ENCODE assay signal across 8 mouse cellular contexts in genomic region chr11:86684126-86685012, GRCm38 (mm10). TPM values are rescaled to one million over a fixed set of nuclear protein-coding genes. Genes with fewer than 3 reads are reported as not detected.
A peak's percentile ranks its signal among the peaks of the same experiment; 100 is the strongest.
DNase-seq lines count a peak whose midpoint lies in the region; ATAC-seq and TF ChIP-seq lines count a peak whose summit lies in the region.

No protein-coding gene starts in this region.

- no peak for ATAC-seq in heart, embryonic 13.5 days (ENCODE audit: extremely low read depth, insufficient number of reproducible peaks, low FRiP score, low TSS enrichment)
- ATAC-seq in hindbrain, embryonic 12.5 days (ENCODE audit: low FRiP score): no peak
- ATAC-seq in midbrain, embryonic 12.5 days (ENCODE audit: low FRiP score, low read depth): 0 out of 2 replicates have a peak, but pooled peaks have one; percentile 19

- peak in 1 of 2 experiments; percentile 22; a peak in 1 of 4 replicates for TF ChIP-seq POLR2A in MEL (IDR thresholded peaks at IDR 0.05; ENCODE audit: control insufficient read depth in 1 of 2, insufficient read depth in 1 of 2, low read depth in 1 of 2, low read length in 2 of 2, poor library complexity in 1 of 2)

- H3K4me1 ChIP-seq in heart, embryonic 13.5 days: peaks cover 47% of the 10 kb centered on the region
- peaks cover 11 to 21% of the 10 kb centered on the region in 2 experiments for H3K4me1 ChIP-seq in MEL (ENCODE audit: control insufficient read depth in 1 of 2, insufficient read depth in 2 of 2, low read length in 2 of 2)
- H3K4me1 ChIP-seq in hindbrain, embryonic 12.5 days: peaks cover 27% of the 10 kb centered on the region
- H3K4me1 ChIP-seq in midbrain, embryonic 12.5 days: peaks cover 34% of the 10 kb centered on the region

- no peak for TF ChIP-seq RAD21 in MEL (IDR thresholded peaks at IDR 0.05; ENCODE audit: low read depth, low read length)

- peak overlapping the region; percentile 92 for H3K27ac ChIP-seq in heart, embryonic 13.5 days (replicated peaks)
- H3K27ac ChIP-seq in MEL (ENCODE audit: control insufficient read depth, low read depth, low read length): peak overlapping the region; percentile 91
- peak overlapping the region; percentile 93 for H3K27ac ChIP-seq in hindbrain, embryonic 12.5 days
- H3K27ac ChIP-seq in midbrain, embryonic 12.5 days (replicated peaks): peak overlapping the region; percentile 84

- H3K4me3 ChIP-seq in heart, embryonic 13.5 days: peak overlapping the region; percentile 87
- peak overlapping the region; percentile 67 to 81 for H3K4me3 ChIP-seq in MEL (ENCODE audit: control insufficient read depth in 1 of 2, insufficient read depth in 1 of 2, low read depth in 2 of 2, low read length in 2 of 2)
- peak overlapping the region; percentile 85 for H3K4me3 ChIP-seq in hindbrain, embryonic 12.5 days
- H3K4me3 ChIP-seq in midbrain, embryonic 12.5 days: peak overlapping the region; percentile 90

- peaks cover 20% of the 10 kb centered on the region for H3K36me3 ChIP-seq in heart, embryonic 13.5 days
- peaks cover 4 to 52% of the 10 kb centered on the region in 2 experiments for H3K36me3 ChIP-seq in MEL (ENCODE audit: control insufficient read depth in 1 of 2, insufficient read depth in 2 of 2, low read length in 2 of 2)
- H3K36me3 ChIP-seq in hindbrain, embryonic 12.5 days: peaks cover 15% of the 10 kb centered on the region
- H3K36me3 ChIP-seq in midbrain, embryonic 12.5 days: peaks cover 13% of the 10 kb centered on the region

- no peak for DNase-seq in heart, postnatal 36 days
- DNase-seq in MEL (ENCODE audit: low read depth, low spot score): peak; percentile 36
- no peak for DNase-seq in layer of hippocampus, adult 8-10 months (ENCODE audit: low spot score in 2 of 2)
- no peak for DNase-seq in gastrocnemius, postnatal 36 days
- DNase-seq in gastrocnemius, postnatal 25 days: no peak

- intact Hi-C loops in heart, postnatal 36 days (cut with DNase I): loop anchor here (2.0 kb wide), 1 partner anchor 72 kb away; the partner anchor contains the start of gene Cltc
- intact Hi-C loops in gastrocnemius, postnatal 36 days (cut with DNase I): no loop called here

- peak overlapping the region; percentile 94 for H3K4me2 ChIP-seq in heart, embryonic 13.5 days
- H3K4me2 ChIP-seq in hindbrain, embryonic 12.5 days (replicated peaks): peak overlapping the region; percentile 75
- H3K4me2 ChIP-seq in midbrain, embryonic 12.5 days (replicated peaks): peak overlapping the region; percentile 81

- peak in 1 of 2 experiments; percentile 13; a peak in 1 of 4 replicates for TF ChIP-seq EP300 in MEL (IDR thresholded peaks at IDR 0.05; ENCODE audit: low read depth in 1 of 2, low read length in 2 of 2)

- peaks cover 66% of the 10 kb centered on the region for H3K79me2 ChIP-seq in MEL (ENCODE audit: control insufficient read depth, insufficient read depth, low read length, poor library complexity)

- 7% methylated on average over 20 of the region's 20 CpGs for WGBS in heart, embryonic 13.5 days
- 10% methylated on average over 20 of the region's 20 CpGs for WGBS in hindbrain, embryonic 12.5 days
- WGBS in midbrain, embryonic 12.5 days: 9% methylated on average over 20 of the region's 20 CpGs

- H3K9me3 ChIP-seq in heart, embryonic 13.5 days: no peaks in the 10 kb centered on the region
- no peaks in the 10 kb centered on the region for H3K9me3 ChIP-seq in MEL (replicated peaks; ENCODE audit: insufficient read depth, low read length)
- no peaks in the 10 kb centered on the region for H3K9me3 ChIP-seq in hindbrain, embryonic 12.5 days (replicated peaks)
- no peaks in the 10 kb centered on the region for H3K9me3 ChIP-seq in midbrain, embryonic 12.5 days

- no peaks in the 10 kb centered on the region for H3K27me3 ChIP-seq in heart, embryonic 13.5 days (replicated peaks)
- H3K27me3 ChIP-seq in MEL (ENCODE audit: control insufficient read depth in 1 of 2, insufficient read depth in 2 of 2, low read length in 2 of 2): no peaks in the 10 kb centered on the region
- H3K27me3 ChIP-seq in hindbrain, embryonic 12.5 days: no peaks in the 10 kb centered on the region
- no peaks in the 10 kb centered on the region for H3K27me3 ChIP-seq in midbrain, embryonic 12.5 days

- TF ChIP-seq CTCF in MEL (IDR thresholded peaks at IDR 0.05 in 2 of 3, conservative IDR thresholded peaks at IDR 0.05 in 1 of 3; ENCODE audit: control insufficient read depth in 1 of 3, insufficient read depth in 1 of 3, low read depth in 2 of 3, low read length in 3 of 3, poor library complexity in 1 of 3, severe bottlenecking in 1 of 3): no peak

- peak overlapping the region; percentile 92 for H3K9ac ChIP-seq in heart, embryonic 13.5 days
- peak overlapping the region; percentile 84 for H3K9ac ChIP-seq in MEL (ENCODE audit: control insufficient read depth, low read depth, low read length, poor library complexity, severe bottlenecking)
- H3K9ac ChIP-seq in hindbrain, embryonic 12.5 days: peak overlapping the region; percentile 85
- H3K9ac ChIP-seq in midbrain, embryonic 12.5 days (replicated peaks): peak overlapping the region; percentile 89

TF ChIP-seq in MEL, 35 proteins besides CTCF, POLR2A, EP300 and RAD21:
- TF ChIP-seq CHD1 (IDR thresholded peaks at IDR 0.05; ENCODE audit: low read depth, low read length) (peak; percentile 97), CHD2 (IDR thresholded peaks at IDR 0.05; ENCODE audit: low read length) (no peak), MAZ (IDR thresholded peaks at IDR 0.05; ENCODE audit: low read depth, low read length) (no peak), MAX (IDR thresholded peaks at IDR 0.05; ENCODE audit: low read length) (no peak), ZC3H11A (IDR thresholded peaks at IDR 0.05; ENCODE audit: low read depth, low read length) (no peak), SIN3A (IDR thresholded peaks at IDR 0.05; ENCODE audit: low read length) (peak; percentile 77; the same call in 1 of the 2 replicates), HCFC1 (IDR thresholded peaks at IDR 0.05; ENCODE audit: low read depth, low read length) (peak; percentile 28; the same call in 1 of the 2 replicates), TBP (IDR thresholded peaks at IDR 0.05; ENCODE audit: low read depth, low read length) (no peak), ZMIZ1 (IDR thresholded peaks at IDR 0.05; ENCODE audit: low read depth, low read length) (peak; percentile 94), MYC (IDR thresholded peaks at IDR 0.05; ENCODE audit: low read depth, low read length) (peak; percentile 68; the same call in 1 of the 2 replicates), USF2 (IDR thresholded peaks at IDR 0.05; ENCODE audit: borderline replicate concordance in 1 of 2, insufficient read depth in 1 of 2, low read depth in 1 of 2, low read length in 2 of 2) (no peak), POLR2AphosphoS5 (IDR thresholded peaks at IDR 0.05; ENCODE audit: borderline replicate concordance, low read depth, low read length) (0 out of 2 replicates have a peak, but pooled peaks have one; percentile 68), NRF1 (IDR thresholded peaks at IDR 0.05; ENCODE audit: insufficient read depth, low read depth, low read length, poor library complexity, severe bottlenecking) (no peak)

RNA-seq across cellular contexts. Expression of gene Ptrh2, which starts 0.6 kb away (rescaled TPM):
- 20.5 and 22.6 TPM in 2 replicates for polyA plus RNA-seq in heart, embryonic 13.5 days (2015; fragmentation: Nextera tagmentation; extraction: Ambion mirVana)
- 1 to 10 TPM; 6.2 to 7.3 TPM for total RNA-seq in heart, postnatal 36 days (2021)
- 37.3 and 40.3 TPM in 2 replicates for total RNA-seq in MEL (2012; rRNA removed)
- 10 to 100 TPM in 1 of 2 experiments, not detected in 1; 30.0 TPM for polyA plus RNA-seq in MEL (2012; ENCODE audit: insufficient read depth in 1 of 2, insufficient read length in 2 of 2, low read depth in 1 of 2, low replicate concordance in 2 of 2, missing spikeins in 1 of 2)
- 33.0 and 33.7 TPM in 2 replicates for polyA plus RNA-seq in hindbrain, embryonic 12.5 days (2016; fragmentation: Nextera tagmentation; extraction: Ambion mirVana)
- 36.8 and 37.7 TPM in 2 replicates for polyA plus RNA-seq in midbrain, embryonic 12.5 days (2016; fragmentation: Nextera tagmentation; extraction: Ambion mirVana)
- 10 to 100 TPM in 2 of 4 experiments, 1 to 10 TPM in 2; 9.2 to 10.6 (median 10.0) TPM for total RNA-seq in layer of hippocampus, adult 8-10 months (2022)
- 1 to 10 TPM; 5.1 to 6.1 TPM for total RNA-seq in gastrocnemius, postnatal 36 days (2021)
- total RNA-seq in gastrocnemius, postnatal 25 days (2021): 1 to 10 TPM; 5.1 to 5.3 TPM

RNA-seq across cellular contexts. Expression of gene Vmp1, which starts 0.7 kb away (rescaled TPM):
- polyA plus RNA-seq in heart, embryonic 13.5 days (2015; fragmentation: Nextera tagmentation; extraction: Ambion mirVana): 85.3 and 93.2 TPM in 2 replicates
- 10 to 100 TPM; 49.4 to 69.0 TPM for total RNA-seq in heart, postnatal 36 days (2021)
- total RNA-seq in MEL (2012; rRNA removed): 61.8 and 64.4 TPM in 2 replicates
- polyA plus RNA-seq in MEL (2012; ENCODE audit: insufficient read depth in 1 of 2, insufficient read length in 2 of 2, low read depth in 1 of 2, low replicate concordance in 2 of 2, missing spikeins in 1 of 2): 10 to 100 TPM in 1 of 2 experiments, not detected in 1; 94.9 TPM
- 89.6 and 90.0 TPM in 2 replicates for polyA plus RNA-seq in hindbrain, embryonic 12.5 days (2016; fragmentation: Nextera tagmentation; extraction: Ambion mirVana)
- 87.4 and 92.9 TPM in 2 replicates for polyA plus RNA-seq in midbrain, embryonic 12.5 days (2016; fragmentation: Nextera tagmentation; extraction: Ambion mirVana)
- total RNA-seq in layer of hippocampus, adult 8-10 months (2022): 100 to 1,000 TPM in 3 of 4 experiments, 10 to 100 TPM in 1; 97.5 to 125 (median 114) TPM
- total RNA-seq in gastrocnemius, postnatal 36 days (2021): 10 to 100 TPM; 75.0 to 79.6 TPM
- total RNA-seq in gastrocnemius, postnatal 25 days (2021): 10 to 100 TPM; 83.0 to 89.8 TPM
